Mouse (Mus musculus): Measurements from ENCODE around the gene Trmu.

DNA sequence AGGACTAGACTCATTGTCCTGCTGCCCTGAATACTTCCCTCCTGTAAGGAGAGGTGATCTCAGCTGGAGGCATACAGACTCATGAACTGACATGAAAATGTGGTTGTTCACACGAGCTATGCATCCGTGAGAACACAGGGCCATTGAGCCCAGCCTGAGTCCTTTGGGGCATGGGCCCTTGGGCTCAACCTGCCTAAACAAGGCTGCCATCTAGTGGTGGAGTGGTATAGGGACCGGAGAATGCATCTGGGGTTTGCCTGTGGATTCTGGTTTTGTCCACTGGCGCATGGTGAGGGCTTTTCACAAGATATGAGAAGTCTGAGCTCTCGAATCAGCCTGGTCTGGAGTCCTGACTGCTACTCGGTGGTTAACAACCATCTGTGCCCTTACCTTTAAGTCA is 11.4 kb upstream of the Trmu start:
- peak; percentile 78 for TF ChIP-seq CTCF (IDR thresholded peaks at IDR 0.05; ENCODE audit: low read depth, low read length)
- TF ChIP-seq POLR2A (IDR thresholded peaks at IDR 0.05; ENCODE audit: insufficient read depth, low read length) = no peak
- no peak for TF ChIP-seq EP300 (IDR thresholded peaks at IDR 0.05; ENCODE audit: insufficient read depth, low read depth, low read length)

All from ES-Bruce4 (cell line).